Mouse (Mus musculus): ENCODE data around the gene Stk10.
"Not testable (repeated sequence)": the region's sequence is repeated elsewhere in the genome, so short reads cannot be mapped to it uniquely, and the experiment has no call there.

Gene Stk10

DNA sequence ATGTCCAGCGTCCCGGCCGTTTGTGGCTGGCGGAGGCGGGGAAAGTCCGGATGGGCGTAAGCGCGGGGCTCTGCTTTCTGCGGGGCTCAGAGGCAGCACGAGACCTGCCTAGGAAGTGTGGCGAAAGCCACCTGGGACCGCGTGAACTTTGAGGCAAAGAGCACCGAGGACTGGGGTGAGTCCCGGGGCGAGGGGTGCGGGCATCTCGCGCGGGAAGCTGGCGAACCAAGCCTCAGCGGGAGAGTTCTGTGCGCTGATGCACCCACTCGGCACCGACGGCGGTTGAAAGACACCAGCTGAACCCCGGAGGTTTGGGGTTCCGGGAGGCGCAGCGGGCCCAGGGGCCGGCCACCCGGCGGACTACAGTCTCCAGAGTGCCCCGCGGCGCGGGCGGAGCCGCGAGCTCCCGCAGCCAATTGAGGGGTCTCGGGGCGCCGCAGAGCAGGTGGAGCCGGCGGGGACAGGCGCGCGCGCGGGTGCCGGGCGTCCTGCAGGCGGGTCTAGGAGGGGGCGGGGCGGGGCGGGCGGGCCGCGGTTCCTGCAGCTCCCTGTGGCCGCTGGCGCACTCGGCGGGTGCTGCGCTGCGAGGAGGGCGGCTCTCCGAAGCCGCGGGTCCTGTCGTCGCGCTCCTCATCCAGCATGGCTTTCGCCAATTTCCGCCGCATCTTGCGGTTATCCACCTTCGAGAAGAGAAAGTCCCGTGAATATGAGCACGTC lies at the start of gene Stk10:
TSS of gene Stk10 (plus strand) at position 541 of the 717 bp plus-strand sequence.
- DNase-seq (ENCODE audit: low read depth) = peak; percentile 94

GRCm38 (mm10) chr11:32485290-32485689 lies 47.8 kb upstream of the Stk10 start:
- DNase-seq (ENCODE audit: low read depth) = no peak

DNA sequence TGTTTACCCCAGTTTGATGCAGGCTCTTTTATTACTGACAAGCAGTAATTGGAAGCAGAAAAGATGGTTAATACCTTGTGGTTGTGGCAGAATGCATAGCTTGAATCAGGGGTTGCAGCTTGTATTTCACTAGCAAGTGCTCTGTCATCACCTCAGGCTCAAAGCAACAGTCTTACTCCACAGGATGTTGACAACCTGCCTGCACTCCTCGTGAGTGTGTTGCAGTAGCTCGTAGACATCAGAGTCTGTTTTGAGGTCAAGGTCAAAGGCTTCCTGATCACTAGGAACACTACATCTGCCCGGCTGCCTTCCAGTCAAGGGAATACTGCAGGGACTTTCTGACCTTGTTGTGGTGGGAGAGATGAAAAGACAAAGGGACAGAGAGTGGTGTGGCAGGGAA lies 46.5 kb upstream of the Stk10 start:
- peak; percentile 42 for DNase-seq (ENCODE audit: low read depth)

GRCm38 (mm10) chr11:32487501-32487900 lies 45.6 kb upstream of the Stk10 start:
- peak; percentile 23 for DNase-seq (ENCODE audit: low read depth)

DNA sequence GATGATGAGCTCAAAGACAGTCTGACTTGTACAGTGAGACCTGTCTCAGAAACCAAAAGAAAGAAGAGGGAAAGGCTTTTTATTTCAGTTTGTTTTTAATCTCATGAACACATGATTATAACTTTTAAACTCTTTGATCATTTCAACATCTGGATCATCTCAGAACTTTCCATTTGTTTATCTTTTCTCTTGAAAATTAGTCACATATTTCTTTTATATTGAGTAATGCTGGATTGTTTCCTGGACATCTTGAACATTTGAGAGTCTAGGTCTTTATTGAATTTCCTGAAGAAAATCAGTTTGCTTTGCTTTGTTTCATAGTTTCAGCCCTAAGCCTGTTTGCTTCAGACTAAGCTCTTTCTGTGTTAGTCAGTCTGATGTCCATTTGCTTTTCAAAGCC lies 44.8 kb upstream of the Stk10 start:
- DNase-seq (ENCODE audit: low read depth) = peak; percentile 21

DNA sequence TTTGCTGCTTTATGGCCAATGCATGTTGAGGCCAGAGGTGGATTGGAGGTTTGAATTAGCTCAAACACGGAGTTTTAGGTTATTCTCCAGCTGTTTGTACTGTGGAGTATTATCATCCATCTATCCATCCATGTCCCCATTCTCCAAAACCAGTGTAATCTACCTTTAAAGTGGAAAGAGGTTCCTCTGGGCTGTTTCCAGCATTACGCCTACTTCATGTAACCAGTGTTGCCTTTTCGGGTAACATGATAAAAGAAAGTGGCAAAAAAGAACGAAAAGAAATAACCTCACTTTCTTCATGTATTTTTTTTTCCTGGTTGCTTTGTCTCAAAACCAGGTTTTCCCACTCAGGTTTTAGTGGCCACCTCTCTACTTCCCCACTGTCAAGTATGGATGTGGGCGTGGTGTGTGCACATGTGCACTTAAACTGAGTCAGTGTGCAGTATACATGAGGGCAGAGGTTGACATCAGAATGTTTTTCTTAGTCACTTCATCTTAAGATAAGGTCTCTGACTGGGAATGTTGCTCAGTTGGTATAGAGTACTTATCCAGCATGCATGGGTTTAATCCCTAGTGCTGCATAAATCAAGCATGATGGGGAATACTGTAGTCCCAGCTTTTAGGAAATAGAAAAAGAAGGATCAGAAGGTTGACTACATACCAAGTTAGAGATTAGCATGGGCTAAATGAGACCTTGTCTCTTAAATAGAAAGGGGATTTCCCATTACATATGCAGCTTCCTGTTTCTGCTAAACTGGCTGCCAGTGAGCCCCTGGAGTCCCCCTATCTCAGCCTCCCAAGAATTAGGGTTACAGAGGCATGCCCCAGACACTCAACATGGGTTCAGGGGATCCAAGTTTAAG lies 44.1 kb upstream of the Stk10 start:
- peak; percentile 49 for DNase-seq (ENCODE audit: low read depth)

DNA sequence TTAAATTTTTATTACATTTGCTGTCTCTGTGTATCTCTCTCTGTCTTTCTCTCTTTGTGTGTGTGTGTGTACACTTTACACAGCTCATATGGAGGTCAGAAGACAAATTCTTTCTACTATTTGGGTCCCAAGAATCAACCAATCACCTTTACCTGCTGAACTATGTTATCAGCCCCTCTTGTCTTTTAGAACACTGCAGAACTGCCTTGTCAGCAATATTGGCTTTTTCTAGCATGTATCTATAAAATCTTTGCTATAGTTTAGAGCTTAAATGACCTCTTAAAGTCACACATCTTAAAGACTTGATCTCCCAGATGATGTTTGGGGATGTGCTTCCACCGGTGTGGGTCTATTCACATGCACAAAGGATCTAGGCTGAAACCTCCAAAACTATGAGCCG lies 42.0 kb upstream of the Stk10 start:
- DNase-seq (ENCODE audit: low read depth) = no peak

GRCm38 (mm10) chr11:32493312-32493711 lies 39.8 kb upstream of the Stk10 start:
- no peak for DNase-seq (ENCODE audit: low read depth)

GRCm38 (mm10) chr11:32495283-32495682 lies 37.8 kb upstream of the Stk10 start:
- no peak for DNase-seq (ENCODE audit: low read depth)

GRCm38 (mm10) chr11:32498757-32499535 lies 34.2 kb upstream of the Stk10 start:
- DNase-seq (ENCODE audit: low read depth) = peak; percentile 71

- peak; percentile 24 for DNase-seq (ENCODE audit: low read depth)
Observed at GRCm38 (mm10) chr11:32499931-32500330, 33.2 kb upstream of the Stk10 start.

DNA sequence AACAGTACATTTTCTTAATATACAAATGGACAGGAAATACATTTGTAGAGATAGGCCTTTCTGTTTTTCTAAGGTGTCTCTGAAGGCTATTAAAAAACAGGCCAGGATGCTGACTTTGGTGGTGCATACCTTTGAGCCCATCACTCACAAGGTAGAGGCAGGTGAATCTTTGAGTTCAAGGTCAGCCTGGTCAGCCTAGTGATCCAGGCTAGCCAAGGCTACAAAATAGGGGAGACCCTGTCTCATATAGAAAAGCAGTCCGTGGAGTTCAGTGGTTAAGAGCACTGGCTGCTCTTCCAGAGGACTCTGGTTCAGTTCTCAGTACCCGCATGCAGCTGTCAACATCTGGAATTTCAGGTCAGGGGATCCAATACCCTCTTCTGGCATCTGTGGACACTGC lies 29.4 kb upstream of the Stk10 start:
- no peak for DNase-seq (ENCODE audit: low read depth)

- no peak for DNase-seq (ENCODE audit: low read depth)
Observed at GRCm38 (mm10) chr11:32505091-32505739, 27.9 kb upstream of the Stk10 start.

GRCm38 (mm10) chr11:32510930-32511329 lies 22.2 kb upstream of the Stk10 start:
- peak; percentile 22 for DNase-seq (ENCODE audit: low read depth)

DNA sequence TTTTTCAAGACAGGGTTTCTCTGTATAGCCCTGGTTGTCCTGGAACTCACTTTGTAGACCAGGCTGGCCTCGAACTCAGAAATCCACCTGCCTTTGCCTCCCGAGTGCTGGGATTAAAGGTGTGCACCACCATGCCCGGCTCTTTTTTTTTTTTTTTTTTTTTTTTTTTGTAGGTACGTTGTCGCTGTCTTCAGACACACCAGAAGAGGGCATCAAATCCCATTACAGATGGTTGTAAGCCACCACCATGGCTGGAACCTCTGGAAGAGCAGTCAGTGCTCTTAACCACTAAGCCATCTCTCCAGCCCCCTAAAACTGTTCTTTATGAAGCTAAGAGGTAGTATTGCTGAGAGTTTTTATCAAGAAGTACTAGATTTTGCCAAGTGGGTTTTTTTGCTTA lies 18.3 kb upstream of the Stk10 start:
- DNase-seq (ENCODE audit: low read depth) = not testable (repeated sequence)

DNA sequence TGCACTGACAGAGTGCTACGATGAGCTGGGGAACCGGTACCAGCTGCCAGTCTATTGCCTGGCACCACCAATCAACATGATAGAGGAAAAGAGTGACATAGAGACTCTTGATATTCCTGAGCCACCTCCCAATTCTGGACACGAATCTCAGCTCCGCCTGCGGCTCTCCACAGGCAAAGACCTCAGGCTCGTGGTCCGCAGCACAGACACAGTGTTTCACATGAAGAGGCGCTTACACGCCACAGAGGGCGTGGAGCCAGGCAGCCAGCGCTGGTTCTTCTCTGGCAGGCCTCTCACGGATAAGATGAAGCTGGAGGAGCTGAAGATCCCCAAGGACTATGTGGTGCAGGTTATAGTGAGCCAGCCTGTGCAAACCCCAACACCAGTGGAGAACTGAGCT lies 17.0 kb upstream of the Stk10 start:
- no peak for DNase-seq (ENCODE audit: low read depth)

DNA sequence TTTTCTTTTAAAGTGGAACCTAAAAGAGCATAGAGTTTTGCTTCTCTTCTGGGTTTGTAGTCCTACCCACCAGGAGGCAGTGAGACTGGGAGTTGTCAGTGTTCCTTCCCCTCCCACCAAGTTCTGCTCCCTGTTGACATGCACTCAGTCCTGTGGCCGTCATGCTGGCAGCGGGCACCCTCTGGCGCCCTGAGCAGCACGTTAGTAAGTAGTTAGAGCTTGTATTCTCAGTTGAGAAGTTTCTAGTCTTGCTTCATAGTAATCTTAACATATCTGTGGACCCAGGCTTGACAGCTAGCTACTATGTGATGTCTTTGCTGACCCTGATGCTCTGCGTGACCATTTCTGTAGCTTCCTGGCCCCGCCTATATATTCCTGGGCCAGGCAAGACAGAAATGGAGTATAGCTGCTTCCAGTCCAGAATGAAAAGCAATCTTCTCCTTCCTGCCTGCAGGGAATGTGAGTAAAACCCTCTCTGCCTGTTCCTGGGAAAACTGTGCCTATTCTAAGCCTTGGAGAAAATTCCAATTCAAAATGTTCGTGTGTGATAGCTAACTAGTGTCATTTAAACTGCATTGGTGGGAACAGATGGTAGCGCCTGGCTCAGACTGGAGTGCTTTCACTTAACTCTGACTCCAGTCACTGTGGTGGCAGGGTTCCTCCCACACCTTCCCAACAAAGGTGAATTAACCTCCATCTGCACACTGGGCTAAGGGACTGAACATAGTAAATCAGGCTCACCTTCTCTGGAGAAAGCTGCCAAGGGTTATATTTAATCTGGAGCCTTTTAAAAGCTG lies 16.0 kb upstream of the Stk10 start:
- DNase-seq (ENCODE audit: low read depth) = no peak

DNA sequence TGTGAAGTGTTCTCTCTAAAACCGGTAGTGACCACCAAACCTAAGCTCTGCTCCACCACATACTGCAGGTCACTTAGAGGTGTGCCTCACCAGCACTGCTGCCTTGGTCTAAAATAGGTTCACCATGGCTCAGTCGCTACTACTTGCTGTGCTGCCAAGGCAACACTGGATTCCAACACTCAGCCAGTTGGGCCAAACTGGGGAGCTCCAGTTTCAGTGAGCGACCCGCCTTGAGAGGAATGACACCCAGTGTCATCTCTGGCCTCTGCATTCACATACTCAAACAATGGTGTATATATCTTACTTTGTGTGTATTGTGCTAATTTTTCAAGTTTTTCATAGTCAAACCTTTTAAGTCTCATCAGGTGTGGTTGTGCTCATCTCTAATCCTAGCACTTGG lies 14.3 kb upstream of the Stk10 start:
- DNase-seq (ENCODE audit: low read depth) = no peak

DNA sequence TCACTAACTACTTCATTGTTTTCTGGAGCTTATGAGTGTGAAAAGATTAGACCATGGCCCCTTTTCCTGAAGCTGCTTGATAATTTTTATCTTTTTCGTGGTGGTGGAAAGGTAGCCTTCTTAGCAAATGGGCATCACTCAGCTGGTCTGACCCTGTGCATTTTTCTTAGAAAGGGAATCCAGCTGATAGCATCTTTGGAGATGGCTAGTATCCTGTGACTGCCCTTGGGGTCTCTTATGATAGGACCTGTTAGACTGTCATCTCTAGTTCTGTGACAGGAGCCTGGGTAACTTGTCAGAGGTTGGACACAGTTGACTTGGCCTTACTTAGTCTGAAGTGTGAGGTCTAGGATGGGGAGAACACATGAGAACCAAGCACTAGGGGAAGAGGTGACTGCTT lies 13.8 kb upstream of the Stk10 start:
- no peak for DNase-seq (ENCODE audit: low read depth)

GRCm38 (mm10) chr11:32521246-32521645 lies 11.9 kb upstream of the Stk10 start:
- no peak for DNase-seq (ENCODE audit: low read depth)

Data from NIH3T3 (cell line).